Mouse (Mus musculus) neural tube, embryonic 11.5 days (tissue): ENCODE results near the gene Cd1d1. TPM values are rescaled to one million over a fixed set of nuclear protein-coding genes. Genes with fewer than 3 reads are reported as not detected.
"Not testable (repeated sequence)": the region's sequence is repeated elsewhere in the genome, so short reads cannot be mapped to it uniquely, and the experiment has no call there.

ENCODE experiments used
- ATAC-seq: fragments of 200-750 bp; cut with Nextera tagmentation; 2 replicates; pipeline ENCODE4 v1.8.0; 2017; ENCODE audit warnings: moderate number of reproducible peaks, mild to moderate bottlenecking, moderate TSS enrichment, moderate library complexity; ENCODE audit not compliant: insufficient read depth, low FRiP score, low TSS enrichment
- DNase-seq: peaks from one replicate; pipeline ENCODE4 v3.0.0-alpha.2; 2015; ENCODE audit warnings: low spot score
- H3K27ac ChIP-seq: fragments of 300-500 bp; sonication (generic); 2 replicates; pipeline ENCODE4 v1.5.1; 2014; ENCODE audit warnings: low read depth, mild to moderate bottlenecking, low read length
- H3K27me3 ChIP-seq: fragments of 300-500 bp; sonication (generic); 2 replicates; pipeline ENCODE4 v1.6.1; 2014; ENCODE audit warnings: mild to moderate bottlenecking, low read length, mixed read lengths; ENCODE audit not compliant: control insufficient read depth, insufficient read depth
- H3K36me3 ChIP-seq: fragments of 300-500 bp; sonication (generic); 2 replicates; pipeline ENCODE4 v1.6.1; 2014; ENCODE audit warnings: mild to moderate bottlenecking, low read length, moderate library complexity, mixed read lengths; ENCODE audit not compliant: control insufficient read depth, insufficient read depth
- H3K4me1 ChIP-seq: fragments of 300-500 bp; sonication (generic); 2 replicates; pipeline ENCODE4 v1.6.1; 2014; ENCODE audit warnings: low read length, mixed read lengths; ENCODE audit not compliant: control insufficient read depth, insufficient read depth
- H3K4me2 ChIP-seq: fragments of 300-500 bp; sonication (generic); 2 replicates; pipeline ENCODE4 v1.6.1; 2014; ENCODE audit warnings: low read depth, mild to moderate bottlenecking, moderate library complexity
- H3K4me3 ChIP-seq: fragments of 300-500 bp; sonication (generic); 2 replicates; pipeline ENCODE4 v1.5.1; 2014; ENCODE audit warnings: low read depth, low read length
- H3K9ac ChIP-seq: fragments of 300-500 bp; sonication (generic); 2 replicates; pipeline ENCODE4 v1.6.1; 2014; ENCODE audit warnings: mild to moderate bottlenecking, low read length
- H3K9me3 ChIP-seq: fragments of 300-500 bp; sonication (generic); 2 replicates; pipeline ENCODE4 v1.6.1; 2016; ENCODE audit warnings: low read length; ENCODE audit not compliant: control insufficient read depth
- WGBS: fragments of 180-500 bp; shearing (Covaris S2); extraction: QIAGEN DNeasy Blood & Tissue Kit; methylation state at CpG from one replicate; pipeline ENCODE4 v1.1.7; 2014; 5-methylcytosine and 5-hydroxymethylcytosine counted together
- polyA plus RNA-seq: library from polyadenylated mRNA; unstranded; fragments of >200 nt; fragmentation: Nextera tagmentation; extraction: Ambion mirVana; gene quantifications from 2 replicates; pipeline ENCODE4 v1.2.1, GENCODE M21; 2014

The Cd1d1 gene
- polyA plus RNA-seq, 1 experiment from 2014 or later: 32.0 TPM

DNA sequence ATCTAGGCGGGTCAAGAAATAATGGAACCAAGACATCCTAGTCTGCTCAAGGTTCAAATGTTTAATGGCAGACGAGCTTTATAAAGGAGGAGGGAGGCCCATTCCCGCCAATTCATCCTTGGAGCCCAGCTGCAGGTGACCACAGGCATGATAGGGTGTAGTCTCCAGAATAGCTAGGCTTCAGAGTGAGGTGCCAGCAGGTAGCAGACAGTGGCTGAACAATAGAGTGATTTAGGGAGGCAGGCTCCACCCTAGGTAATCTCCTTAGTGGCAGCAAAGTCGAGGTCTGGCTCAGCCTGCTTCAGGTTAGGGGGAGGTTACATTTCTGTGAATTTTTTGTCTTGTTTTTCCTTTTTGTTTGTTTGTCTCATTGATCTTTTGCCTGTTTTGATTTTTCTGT is 16.7 kb upstream of the Cd1d1 start:
- Histone ChIP-seq H3K4me1 (no peaks in the 10 kb centered on the region), H3K36me3 (no peaks in the 10 kb centered on the region), H3K9me3 (no peaks in the 10 kb centered on the region), H3K27me3 (no peaks in the 10 kb centered on the region), H3K4me2 (no peak overlapping the region), H3K4me3 (no peak overlapping the region), H3K27ac (no peak overlapping the region), H3K9ac (no peak overlapping the region)
- DNase-seq (no peak), ATAC-seq (no peak)
- WGBS: 50% methylated on average over 4 of the region's 4 CpGs

DNA sequence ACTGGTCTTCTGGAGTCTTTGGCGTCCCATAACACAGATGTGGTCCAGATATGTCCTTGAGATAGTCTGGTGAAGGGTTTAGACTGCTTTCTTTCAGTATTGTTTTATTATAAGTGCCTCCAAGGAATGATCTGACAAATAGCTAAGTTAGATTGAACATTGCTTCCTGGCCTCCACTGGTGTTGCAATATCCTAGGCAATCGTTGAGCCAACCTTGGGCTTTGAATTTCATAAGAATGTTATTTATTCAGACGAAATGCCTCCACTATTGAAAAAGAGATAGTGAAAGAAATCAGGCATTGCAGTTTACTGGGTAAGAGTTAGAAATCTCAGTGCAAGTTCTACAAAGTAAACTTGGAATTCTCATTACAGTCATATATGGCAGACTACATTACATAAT is 13.2 kb upstream of the Cd1d1 start:
- H3K4me1 ChIP-seq, H3K36me3 ChIP-seq, H3K27me3 ChIP-seq, H3K4me2 ChIP-seq, H3K9ac ChIP-seq, H3K27ac ChIP-seq, H3K9me3 ChIP-seq, ATAC-seq, DNase-seq, H3K4me3 ChIP-seq: not testable (repeated sequence)
- 86% methylated on average over 3 of the region's 3 CpGs for WGBS

DNA sequence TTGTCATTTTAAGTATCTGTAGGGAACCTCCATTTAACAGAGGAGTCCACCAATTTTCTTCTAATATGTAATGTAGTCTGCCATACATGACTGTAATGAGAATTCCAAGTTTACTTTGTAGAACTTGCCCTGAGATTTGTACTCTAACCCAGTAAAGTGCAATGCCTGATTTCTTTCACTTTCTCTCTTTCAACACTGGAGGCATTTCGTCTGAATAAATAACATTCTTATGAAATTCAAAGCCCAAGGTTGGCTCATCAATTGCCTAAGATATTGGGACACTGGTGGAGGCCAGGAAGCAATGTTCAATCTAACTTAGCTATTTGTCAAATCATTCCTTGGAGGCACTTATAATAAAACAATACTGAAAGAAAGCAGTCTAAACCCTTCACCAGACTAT is 9.0 kb upstream of the Cd1d1 start:
- not testable (repeated sequence) for H3K9ac ChIP-seq
- 81% methylated on average over 1 of the region's 1 CpGs for WGBS

DNA sequence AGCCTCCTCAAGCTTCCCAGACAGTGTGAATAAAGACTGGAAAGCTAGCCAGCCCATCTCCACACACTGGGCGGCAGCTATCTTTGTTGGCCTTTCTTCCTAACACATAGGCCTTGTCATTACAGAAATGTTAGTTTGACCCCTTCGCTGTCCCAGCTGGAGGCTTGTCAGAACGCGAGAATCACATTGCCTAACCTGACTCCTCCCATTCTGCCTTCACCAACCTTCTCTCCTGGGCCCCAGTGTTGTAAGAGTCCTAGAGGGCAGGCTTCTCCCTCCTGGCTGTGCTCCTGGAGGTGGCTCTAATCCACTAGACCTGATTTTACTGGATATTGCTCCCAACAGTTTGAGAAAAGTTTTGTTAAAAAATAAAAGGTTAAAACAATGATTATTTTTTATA is 1.4 kb upstream of the Cd1d1 start:
- Histone ChIP-seq H3K4me3 (no peak overlapping the region), H3K36me3 (no peaks in the 10 kb centered on the region), H3K9me3 (no peaks in the 10 kb centered on the region), H3K27me3 (no peaks in the 10 kb centered on the region), H3K4me1 (no peaks in the 10 kb centered on the region), H3K9ac (no peak overlapping the region), H3K4me2 (no peak overlapping the region), H3K27ac (no peak overlapping the region)
- no peak for DNase-seq
- 26% methylated on average over 4 of the region's 4 CpGs for WGBS
- no peak for ATAC-seq

More for the DNA sequence above, 9.0 kb upstream of the Cd1d1 start:
- not testable (repeated sequence) for H3K36me3 ChIP-seq, H3K27ac ChIP-seq, H3K4me3 ChIP-seq, H3K4me2 ChIP-seq, ATAC-seq, DNase-seq, H3K9me3 ChIP-seq, H3K27me3 ChIP-seq, H3K4me1 ChIP-seq

DNA sequence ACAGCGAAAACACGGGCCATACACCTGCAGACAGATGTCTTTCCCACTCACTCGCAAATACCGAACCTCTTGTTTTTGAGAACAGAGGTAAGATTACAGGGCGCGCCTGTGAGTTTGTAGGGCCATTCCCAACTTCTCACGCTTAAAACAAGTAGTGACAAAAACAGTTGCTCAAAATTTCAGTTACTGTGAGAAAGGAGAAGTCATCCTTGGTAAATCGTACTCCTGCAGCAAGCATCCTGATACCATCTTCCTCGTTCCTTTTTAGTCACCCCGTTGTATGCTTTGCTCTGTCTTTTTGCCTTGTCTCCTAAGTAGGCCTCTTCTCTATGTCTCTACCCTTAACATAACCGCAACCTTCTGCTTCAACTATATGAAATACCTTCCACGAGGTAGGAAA is 810 bp upstream of the Cd1d1 start:
- Histone ChIP-seq H3K4me1 (no peaks in the 10 kb centered on the region), H3K4me2 (no peak overlapping the region), H3K27ac (no peak overlapping the region), H3K4me3 (no peak overlapping the region), H3K9me3 (no peaks in the 10 kb centered on the region), H3K9ac (no peak overlapping the region), H3K36me3 (no peaks in the 10 kb centered on the region), H3K27me3 (no peaks in the 10 kb centered on the region)
- no peak for ATAC-seq
- no peak for DNase-seq
- 89% methylated on average over 12 of the region's 12 CpGs for WGBS

DNA sequence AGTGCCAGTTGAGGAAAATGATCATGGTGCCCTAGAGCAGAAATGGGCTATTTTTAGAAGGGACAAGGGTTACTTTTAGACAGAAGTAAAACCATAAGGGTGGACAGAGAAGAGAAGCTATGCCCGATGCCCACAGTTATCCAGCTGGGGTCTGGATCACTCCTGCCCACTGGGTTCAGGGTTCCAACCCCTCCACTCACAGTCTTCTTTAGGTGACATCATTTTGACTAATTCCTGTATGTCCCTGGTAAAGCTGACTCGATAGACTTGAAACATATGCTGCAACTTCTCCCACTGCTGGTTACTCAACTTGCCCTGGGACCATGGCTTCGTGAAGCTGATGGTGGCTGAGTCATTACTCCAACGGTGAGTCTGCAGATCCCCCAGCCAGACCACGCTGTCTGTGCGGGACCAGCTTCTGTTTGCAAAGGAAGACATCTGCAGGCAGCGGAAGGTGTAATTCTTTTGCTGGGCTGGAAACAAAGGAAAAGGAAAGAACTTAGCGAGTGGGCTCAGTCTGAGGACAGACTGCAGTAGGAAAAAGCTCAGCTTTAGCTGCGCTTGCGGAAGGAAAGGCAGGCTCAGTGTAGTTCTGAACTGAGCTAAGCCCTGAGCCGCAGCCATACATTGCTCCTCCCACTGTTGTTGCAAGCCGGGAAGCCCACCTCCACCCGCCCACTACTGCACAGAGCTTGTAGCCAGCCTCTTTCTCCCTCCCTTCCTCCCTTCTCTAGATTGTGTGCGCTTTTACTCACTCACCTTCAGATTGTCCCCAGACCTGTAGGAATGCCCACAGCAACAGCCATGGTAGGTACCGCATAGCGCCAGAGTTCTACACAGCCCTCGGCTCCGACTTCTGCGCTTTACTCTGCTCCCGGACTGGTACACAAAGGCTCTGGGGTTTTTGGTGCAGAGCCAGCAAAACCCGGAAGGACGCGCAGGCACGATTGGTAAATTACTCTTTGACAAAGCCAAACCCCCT is 517 bp downstream of the Cd1d1 start:
- not testable (repeated sequence) for H3K36me3 ChIP-seq, H3K4me1 ChIP-seq, H3K9me3 ChIP-seq, H3K27me3 ChIP-seq
- H3K9ac ChIP-seq: peak overlapping the region; percentile 72
- H3K4me3 ChIP-seq: peak overlapping the region; percentile 56
- H3K27ac ChIP-seq: 0 out of 2 replicates have a peak overlapping the region, but pooled peaks have one; percentile 29
- ATAC-seq: peak; percentile 97
- H3K4me2 ChIP-seq: peak overlapping the region; percentile 48
- WGBS: 4% methylated on average over 23 of the region's 24 CpGs
- DNase-seq: peak; percentile 83

DNA sequence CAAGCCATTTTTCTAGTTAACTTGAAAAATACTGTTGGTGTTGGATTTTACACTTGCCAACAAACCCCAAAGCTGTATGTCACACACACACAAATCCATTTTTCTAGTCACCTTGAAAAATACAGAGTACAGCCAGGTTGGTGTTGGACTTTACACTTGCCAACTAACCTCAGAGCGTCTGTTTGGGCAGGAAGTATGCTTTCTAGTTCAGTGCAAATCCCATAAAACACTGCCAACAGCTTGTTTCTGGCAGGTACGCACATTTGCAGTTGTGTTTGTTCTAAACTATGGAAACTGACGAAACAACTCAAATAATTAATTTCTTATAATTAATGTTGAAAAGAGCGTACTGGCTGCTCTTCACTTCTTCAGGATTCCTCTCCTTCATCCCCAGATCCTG is 3.1 kb downstream of the Cd1d1 start:
- Histone ChIP-seq H3K4me2 (no peak overlapping the region), H3K27me3 (no peaks in the 10 kb centered on the region), H3K9ac (no peak overlapping the region), H3K4me3 (no peak overlapping the region), H3K4me1 (no peaks in the 10 kb centered on the region), H3K27ac (no peak overlapping the region), H3K9me3 (no peaks in the 10 kb centered on the region), H3K36me3 (no peaks in the 10 kb centered on the region)
- WGBS: 76% methylated on average over 4 of the region's 4 CpGs
- ATAC-seq (no peak), DNase-seq (no peak)

DNA sequence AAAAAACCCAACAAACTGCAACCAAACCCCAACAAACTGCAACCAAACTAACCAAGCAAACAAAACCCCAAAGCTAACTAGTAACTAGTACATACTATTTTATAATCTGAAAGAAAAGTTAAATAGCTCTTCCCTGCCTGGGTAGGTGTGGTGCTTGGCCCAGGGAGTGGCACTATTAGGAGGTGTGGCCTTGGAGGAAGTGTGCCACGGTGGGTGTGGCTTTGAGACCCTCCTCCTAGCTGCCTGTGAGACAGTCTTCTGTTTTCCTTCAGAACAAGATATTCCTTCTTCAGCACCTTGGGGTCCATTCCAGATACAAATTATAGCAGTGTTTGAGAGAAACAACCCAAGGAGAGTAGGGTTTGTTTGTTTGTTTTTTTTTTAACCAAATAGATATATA is 3.9 kb downstream of the Cd1d1 start:
- DNase-seq (no peak), ATAC-seq (no peak)
- Histone ChIP-seq H3K4me3 (no peak overlapping the region), H3K4me1 (no peaks in the 10 kb centered on the region), H3K27ac (no peak overlapping the region), H3K9me3 (no peaks in the 10 kb centered on the region), H3K36me3 (no peaks in the 10 kb centered on the region), H3K4me2 (no peak overlapping the region), H3K27me3 (no peaks in the 10 kb centered on the region), H3K9ac (no peak overlapping the region)
- WGBS: 70% methylated on average over 1 of the region's 1 CpGs

DNA sequence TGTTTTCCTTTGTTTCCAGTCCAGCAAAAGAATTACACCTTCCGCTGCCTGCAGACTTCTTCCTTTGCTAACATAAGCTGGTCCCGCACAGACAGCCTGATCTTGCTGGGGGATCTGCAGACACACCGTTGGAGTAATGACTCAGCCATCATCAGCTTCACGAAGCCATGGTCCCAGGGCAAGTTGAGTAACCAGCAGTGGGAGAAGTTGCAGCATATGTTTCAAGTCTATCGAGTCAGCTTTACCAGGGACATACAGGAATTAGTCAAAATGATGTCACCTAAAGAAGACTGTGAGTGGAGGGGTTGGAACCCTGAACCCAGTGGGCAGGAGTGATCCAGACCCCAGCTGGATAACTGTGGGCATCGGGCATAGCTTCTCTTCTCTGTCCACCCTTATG is 12.3 kb downstream of the Cd1d1 start:
- WGBS: 36% methylated on average over 5 of the region's 6 CpGs
- peak overlapping the region; percentile 43 for H3K4me2 ChIP-seq
- H3K4me1 ChIP-seq, H3K9ac ChIP-seq, DNase-seq, ATAC-seq, H3K27me3 ChIP-seq, H3K27ac ChIP-seq, H3K36me3 ChIP-seq, H3K4me3 ChIP-seq, H3K9me3 ChIP-seq: not testable (repeated sequence)
